Mouse (Mus musculus) layer of hippocampus, postnatal 36 days (tissue): Measurements from ENCODE around the gene Ndufc2. TPM values are rescaled to one million over a fixed set of nuclear protein-coding genes. Genes with fewer than 3 reads are reported as not detected.
A peak's percentile ranks its signal among the peaks of the same experiment; 100 is the strongest.

Experiments used
- DNase-seq, 2 experiments: peaks; one replicate each; pipeline ENCODE4 v3.0.0; 2022
- total RNA-seq, 2 experiments: library from RNA; stranded (reverse); gene quantifications; 2 replicates each; pipeline ENCODE4 v1.2.3; 2021

The Ndufc2 gene
- total RNA-seq, result 100 to 1,000 TPM; 221 to 238 TPM

DNA sequence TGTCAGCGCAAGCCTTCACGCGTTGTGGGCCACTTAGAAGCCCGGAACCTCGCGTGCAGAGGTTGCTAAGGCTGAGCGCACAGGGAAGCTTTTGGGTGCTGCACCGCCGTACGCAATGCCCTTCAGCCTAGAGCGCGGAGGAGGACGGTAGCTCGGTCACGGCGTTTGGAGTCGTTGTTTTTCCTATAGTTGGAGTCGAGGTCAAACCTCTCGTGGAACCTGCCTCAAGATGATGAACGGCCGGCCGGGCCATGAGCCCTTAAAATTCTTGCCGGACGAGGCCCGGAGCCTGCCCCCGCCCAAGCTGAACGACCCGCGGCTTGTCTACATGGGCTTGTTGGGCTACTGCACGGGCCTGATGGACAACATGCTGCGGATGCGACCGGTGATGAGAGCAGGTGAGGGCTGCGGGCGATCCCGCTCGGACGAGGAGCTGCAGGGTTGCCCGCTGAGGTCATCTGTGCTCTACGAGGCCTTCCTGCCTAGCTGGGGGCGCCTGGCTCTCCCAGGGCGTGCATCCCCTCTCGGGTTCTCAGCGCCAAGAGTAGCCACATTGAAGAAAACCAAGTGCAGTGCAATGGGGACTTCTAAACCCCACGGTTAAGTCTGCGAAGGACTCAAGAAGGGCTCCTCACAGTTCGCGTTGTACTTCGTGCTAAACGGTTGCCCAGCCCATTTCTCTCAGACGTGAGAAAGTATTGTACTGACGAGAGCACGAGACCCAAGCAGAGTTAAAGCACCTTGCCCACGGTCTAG lies at the start of gene Ndufc2:
Gene Ndufc2 (plus strand): TSS at position 44 of the 756 bp plus-strand sequence.
- DNase-seq, result peak; percentile 62 to 63

GRCm38 (mm10) chr7:97350891-97351290 lies 48.9 kb upstream of the Ndufc2 start:
- DNase-seq, result no peak

DNA sequence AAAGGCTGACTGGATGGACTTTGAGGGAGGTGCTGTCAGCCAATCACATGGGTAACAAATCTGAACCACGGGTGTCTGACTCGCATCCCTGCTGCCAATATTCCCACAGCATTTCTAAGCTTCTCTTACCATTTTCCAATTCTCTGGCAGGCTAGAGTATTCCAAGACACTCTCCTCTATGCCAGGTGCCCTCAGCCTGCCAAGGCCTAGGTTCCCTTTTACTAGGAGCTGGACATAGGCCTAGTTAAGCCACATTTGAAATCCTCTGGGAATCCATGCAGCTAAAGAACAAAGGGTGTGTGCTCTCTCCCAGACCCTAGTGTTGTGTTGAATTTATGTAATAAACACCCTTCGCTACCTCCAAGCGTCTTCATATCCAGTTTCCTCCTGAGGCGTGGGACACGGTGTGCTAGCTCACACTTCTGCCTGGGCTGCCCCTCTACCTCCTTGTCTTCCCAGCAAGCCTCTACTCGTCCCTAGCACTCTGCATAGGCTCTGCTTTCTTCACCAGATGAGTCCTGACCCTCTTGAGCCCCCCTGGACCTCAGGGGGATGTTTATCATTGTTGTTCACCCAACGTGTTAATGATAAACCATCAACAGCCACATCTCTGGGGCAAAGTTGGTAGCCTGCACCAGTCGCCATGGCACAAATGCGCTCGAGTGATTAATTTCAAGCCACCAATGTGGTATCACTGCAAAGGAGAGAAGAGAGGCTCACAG lies 47.9 kb upstream of the Ndufc2 start:
- no peak for DNase-seq

- DNase-seq, result no peak
These were observed 46.4 kb upstream of the Ndufc2 start for GRCm38 (mm10) chr7:97353356-97353755.

DNA sequence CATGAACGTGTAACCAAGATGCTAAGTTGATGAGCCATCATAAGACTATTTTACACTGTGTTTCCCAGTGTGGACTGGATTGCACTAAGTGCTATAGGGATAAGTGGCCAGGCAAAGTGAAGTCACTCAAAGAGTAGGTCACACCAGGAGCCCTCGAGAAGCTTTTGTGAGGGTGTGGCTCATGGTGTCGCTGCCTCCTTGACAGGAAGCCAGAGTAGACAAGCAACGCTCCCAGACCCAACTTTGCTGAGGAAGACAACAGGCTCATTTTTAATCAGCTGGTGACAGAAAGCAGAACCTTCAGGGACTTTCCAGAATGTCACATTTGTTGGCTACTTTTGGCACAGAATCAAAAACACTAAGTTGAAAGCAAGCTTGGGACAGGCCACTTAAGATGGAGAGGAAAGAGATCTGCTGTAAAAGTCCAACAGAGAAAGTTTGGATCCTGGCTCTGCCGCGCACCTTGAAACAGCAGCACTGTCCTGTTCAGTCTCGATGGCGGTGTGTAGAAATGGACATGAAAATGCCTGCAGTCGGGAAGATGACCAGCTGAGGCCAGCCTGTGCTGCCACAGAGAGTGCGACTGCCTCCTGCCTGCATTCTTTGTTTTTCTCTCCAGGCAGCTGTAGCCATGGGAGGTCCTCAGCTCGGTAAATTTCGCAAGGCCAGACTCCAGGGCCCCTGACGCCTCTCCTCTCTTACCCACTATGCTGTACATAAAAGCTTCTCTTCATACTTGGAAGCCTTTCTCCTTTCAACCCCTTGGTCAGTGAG lies 44.5 kb upstream of the Ndufc2 start:
- no peak for DNase-seq

DNA sequence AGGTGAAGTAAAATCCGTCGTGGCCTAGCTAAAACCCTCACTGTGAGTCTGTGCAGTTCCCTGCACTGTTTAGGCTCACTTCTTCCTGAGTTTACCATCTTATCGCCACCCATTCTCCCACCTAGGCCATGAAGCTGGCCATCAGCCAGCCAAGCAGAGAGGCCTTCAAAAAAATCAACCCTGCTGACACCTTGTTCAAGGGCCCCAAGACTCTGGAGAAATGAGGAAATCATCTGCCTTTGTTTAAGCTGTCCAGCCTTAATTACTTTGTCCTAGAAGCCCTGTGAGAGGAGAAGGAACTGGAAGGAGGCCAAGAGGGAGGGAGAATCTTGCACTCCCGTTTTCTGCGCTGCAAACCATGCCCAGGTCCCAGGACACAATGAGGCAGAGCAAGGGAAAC lies 43.5 kb upstream of the Ndufc2 start:
- no peak for DNase-seq

DNA sequence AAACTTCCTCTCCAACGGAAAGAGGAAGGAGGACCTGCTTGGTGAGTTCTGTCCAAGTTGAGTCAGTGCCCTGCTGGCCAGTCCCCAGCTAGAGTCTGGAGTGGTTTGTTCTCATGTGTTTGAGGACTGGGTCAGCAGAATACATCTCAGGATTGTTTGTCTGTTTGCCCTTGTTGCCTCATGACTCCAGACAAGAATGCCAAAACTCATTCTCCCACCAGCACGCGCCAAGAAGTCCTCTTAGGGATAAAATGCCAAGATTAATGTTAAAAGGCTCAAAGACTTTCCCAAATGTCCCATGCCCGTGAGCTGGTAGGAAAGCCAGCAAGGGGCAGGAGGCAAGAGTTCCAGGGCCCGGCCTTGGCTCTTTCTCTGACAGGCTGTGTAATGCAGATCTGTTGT lies 42.9 kb upstream of the Ndufc2 start:
- peak in 1 of 2 experiments; percentile 39 for DNase-seq

DNA sequence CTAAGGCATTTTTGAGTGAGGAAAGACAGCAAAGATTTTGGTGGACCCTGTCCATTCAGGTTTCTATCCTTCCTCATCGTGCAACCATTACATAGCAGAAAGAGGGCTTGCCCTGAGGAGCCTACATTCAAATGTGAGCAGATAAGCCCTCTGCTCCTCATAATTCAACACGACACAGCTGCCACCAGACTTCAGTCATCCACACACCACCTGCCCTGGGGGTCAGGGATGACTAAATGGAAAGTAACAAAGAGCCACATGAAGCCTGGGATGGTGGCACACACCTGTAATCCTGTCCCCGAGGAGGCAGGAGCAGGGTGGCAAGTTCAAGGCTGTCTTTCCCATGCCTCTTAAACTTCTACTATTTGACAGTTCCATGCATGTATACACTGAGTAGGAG lies 42.0 kb upstream of the Ndufc2 start:
- DNase-seq, result no peak

GRCm38 (mm10) chr7:97358347-97358746 lies 41.5 kb upstream of the Ndufc2 start:
- DNase-seq, result no peak

- no peak for DNase-seq
These were observed 39.6 kb upstream of the Ndufc2 start for GRCm38 (mm10) chr7:97360166-97360565.

- no peak for DNase-seq
These were observed 38.8 kb upstream of the Ndufc2 start for GRCm38 (mm10) chr7:97360955-97361354.

DNA sequence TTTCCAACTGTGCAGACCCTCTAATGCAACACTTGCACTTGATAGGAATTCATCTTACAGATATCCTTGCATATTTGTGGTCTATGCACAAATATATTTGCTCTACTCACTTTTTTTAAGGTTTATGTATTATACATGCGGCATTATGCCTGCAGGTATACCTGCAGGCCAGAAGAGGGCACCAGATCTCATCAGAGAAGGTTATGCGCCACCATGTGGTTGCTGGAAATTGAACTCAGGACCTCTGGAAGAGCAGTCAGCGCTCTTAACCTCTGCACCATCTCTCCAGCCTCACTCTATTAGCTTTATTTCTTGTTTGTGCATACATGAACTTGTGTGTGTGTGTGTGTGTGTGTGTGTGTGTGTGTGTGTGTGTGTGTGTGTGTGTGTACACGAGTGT lies 38.3 kb upstream of the Ndufc2 start:
- DNase-seq, result no peak

- no peak for DNase-seq
These were observed 33.9 kb upstream of the Ndufc2 start for GRCm38 (mm10) chr7:97365887-97366286.

GRCm38 (mm10) chr7:97375101-97375500 lies 24.7 kb upstream of the Ndufc2 start:
- DNase-seq, result no peak

DNA sequence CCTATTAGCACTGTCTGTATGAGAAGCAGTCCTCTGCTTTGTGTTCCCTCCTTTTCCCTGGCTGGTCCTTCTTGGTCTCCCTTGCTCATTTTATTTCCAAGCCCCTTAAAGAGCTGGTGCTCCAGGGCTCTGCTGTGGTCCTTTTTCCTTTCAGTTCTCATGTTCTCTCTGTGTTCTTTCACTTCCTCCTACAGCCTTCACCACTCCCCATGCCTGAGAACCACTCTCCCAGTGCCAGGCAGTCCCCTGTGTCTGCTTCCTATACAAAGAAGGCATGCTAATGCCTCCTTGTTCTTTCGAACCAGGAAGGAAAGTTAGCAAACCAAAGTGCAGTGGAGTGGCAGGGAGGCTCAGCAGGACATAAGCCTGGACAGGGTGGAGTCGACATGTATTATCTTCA lies 23.9 kb upstream of the Ndufc2 start:
- no peak for DNase-seq

GRCm38 (mm10) chr7:97379304-97379703 lies 20.5 kb upstream of the Ndufc2 start:
- DNase-seq, result no peak

DNA sequence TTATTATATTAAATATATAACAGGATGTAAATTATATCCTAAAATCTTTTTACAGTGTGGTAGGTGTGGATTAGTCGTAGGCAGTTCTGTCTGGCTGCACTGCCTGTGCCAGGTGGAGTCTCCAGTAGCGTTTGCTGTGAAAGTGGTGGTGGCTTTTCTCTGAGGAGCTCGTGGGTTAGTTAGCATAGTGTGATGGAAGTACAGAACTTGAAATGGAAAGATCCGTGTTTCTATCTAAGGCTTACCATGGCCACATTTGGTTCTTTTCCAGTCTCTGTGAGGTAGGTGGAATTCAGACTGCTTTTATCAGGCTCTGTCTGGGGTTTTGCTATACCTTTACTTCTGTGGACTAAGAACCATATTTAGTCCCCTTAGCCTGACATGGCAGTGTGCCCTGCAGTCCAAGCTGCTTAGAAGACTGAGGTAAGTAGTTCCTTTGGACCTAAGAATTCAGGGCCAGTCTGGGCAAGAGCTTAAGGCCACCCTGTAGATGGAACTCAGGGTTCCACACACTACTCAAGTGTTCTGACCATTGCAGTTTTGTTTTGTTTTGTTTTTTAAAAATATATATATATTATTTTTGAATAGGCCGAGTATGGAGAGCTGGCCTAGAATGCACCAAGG lies 19.2 kb upstream of the Ndufc2 start:
- DNase-seq, result no peak

DNA sequence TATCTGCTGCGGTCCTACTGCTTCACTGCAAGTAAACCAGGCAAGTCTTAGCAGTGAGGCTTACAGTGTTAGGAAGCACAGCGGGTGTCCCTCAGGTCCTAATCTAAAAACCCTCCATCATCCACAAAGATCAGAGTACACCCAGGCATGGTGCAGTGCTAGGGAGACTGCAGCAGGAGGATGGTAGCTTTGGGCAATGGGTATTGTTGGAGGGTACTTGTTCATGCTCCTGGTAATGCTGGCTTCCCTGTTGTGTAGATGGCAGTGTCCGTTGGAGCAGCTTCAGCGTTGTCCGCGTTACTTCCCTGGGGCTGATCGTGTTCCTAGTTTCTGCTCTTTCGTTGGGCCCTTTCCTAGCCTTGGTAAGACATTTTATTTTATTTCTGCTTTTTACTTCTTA lies 17.1 kb upstream of the Ndufc2 start:
- no peak for DNase-seq

- no peak for DNase-seq
These were observed 16.2 kb upstream of the Ndufc2 start for GRCm38 (mm10) chr7:97383496-97384132.

DNA sequence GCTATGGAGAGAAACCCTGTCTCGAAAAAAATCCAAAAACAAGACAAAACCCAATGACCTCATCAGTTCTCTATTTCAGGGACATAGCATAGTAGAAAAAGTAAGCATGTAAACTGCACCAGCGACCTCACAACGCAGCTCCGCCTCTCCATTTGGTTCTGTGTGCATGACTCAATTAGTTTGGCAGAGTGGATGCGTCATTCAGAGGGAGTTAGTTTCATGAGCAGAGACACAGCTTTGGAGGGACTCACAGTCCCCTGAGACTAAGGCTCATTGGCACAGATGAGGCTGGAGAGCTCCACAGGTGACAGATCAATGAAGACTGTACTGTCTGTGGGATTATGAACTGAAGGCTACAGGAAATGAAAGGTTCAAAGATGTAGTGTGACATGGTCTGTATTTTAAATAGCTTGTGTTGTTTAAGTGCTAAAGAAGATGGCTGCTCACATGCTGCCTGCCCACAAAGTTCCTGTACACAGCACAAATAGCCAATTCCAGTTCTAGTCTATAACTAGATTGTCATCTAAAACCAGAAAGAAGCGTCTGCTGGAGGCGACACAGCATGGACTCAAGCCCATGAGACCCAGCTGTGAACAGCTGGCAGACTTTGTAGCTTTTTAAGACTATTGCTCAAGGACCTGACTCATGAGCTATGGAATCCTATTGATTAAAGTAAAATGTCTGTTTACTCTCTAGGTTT lies 13.5 kb upstream of the Ndufc2 start:
- peak; percentile 34 to 35 for DNase-seq

GRCm38 (mm10) chr7:97386806-97387370 lies 12.9 kb upstream of the Ndufc2 start:
- peak; percentile 87 to 88 for DNase-seq
